24 mouse cellular contexts compared by ENCODE assay signal in genomic region chr1:131945674-131946440, GRCm38 (mm10). TPM values are rescaled to one million over a fixed set of nuclear protein-coding genes. Genes with fewer than 3 reads are reported as not detected.
DNase-seq lines count a peak whose midpoint lies in the region; ATAC-seq and TF ChIP-seq lines count a peak whose summit lies in the region.
"Had no signal": no experiment of that assay in that cellular context is flagged by ENCODE, and none has a peak within 500 bp of the region (broad histone marks: within the 10 kb centered on the region; RNA-seq: fewer than 3 reads in every experiment).

No protein-coding gene starts in this region.

- no peaks in the 10 kb centered on the region for H3K36me3 ChIP-seq in limb, embryonic 12.5 days
- no peaks in the 10 kb centered on the region for H3K36me3 ChIP-seq in limb, embryonic 10.5 days
- H3K36me3 ChIP-seq in ES-Bruce4 (ENCODE audit: control insufficient read depth, insufficient read depth, low read length, poor library complexity, severe bottlenecking), result no peaks in the 10 kb centered on the region
- H3K36me3 ChIP-seq: embryonic facial prominence, embryonic 13.5 days; midbrain, embryonic 12.5 days had no signal

- no peak overlapping the region for H3K4me2 ChIP-seq in limb, embryonic 12.5 days
- H3K4me2 ChIP-seq: embryonic facial prominence, embryonic 13.5 days; hindbrain, embryonic 14.5 days; midbrain, embryonic 12.5 days had no signal

- TF ChIP-seq CTCF in ES-Bruce4 (IDR thresholded peaks at IDR 0.05; ENCODE audit: low read depth, low read length), result no peak

- 0 out of 2 replicates have a peak overlapping the region, but pooled peaks have one; percentile 18 for H3K9ac ChIP-seq in limb, embryonic 12.5 days (replicated peaks)
- peak overlapping the region; percentile 46; the same call in 1 of the 2 replicates for H3K9ac ChIP-seq in ES-Bruce4 (ENCODE audit: low read depth, poor library complexity, severe bottlenecking)
- H3K9ac ChIP-seq: embryonic facial prominence, embryonic 13.5 days; hindbrain, embryonic 14.5 days; midbrain, embryonic 12.5 days had no signal

- DNase-seq in heart, adult 11 months, result peak; percentile 65
- DNase-seq in heart, postnatal 25 days (ENCODE audit: low spot score), result no peak
- DNase-seq in limb, embryonic 10.5 days (ENCODE audit: low spot score), result no peak
- DNase-seq in spleen, adult 18-20 months, result no peak
- no peak for DNase-seq in right cerebral cortex, postnatal 10 days (ENCODE audit: low spot score in 2 of 2)
- DNase-seq: adrenal gland, postnatal 10 days; cerebellum, adult 2 months; cerebellum, postnatal 25 days; gastrocnemius, adult 2 months; kidney, postnatal 4 days; lung, adult 2 months; thymus, postnatal 25 days had no signal

- H3K27ac ChIP-seq in limb, embryonic 12.5 days, result no peak overlapping the region
- H3K27ac ChIP-seq in limb, embryonic 10.5 days, result no peak overlapping the region
- peak overlapping the region; percentile 64 for H3K27ac ChIP-seq in ES-Bruce4 (ENCODE audit: insufficient read depth, low read length)
- H3K27ac ChIP-seq: embryonic facial prominence, embryonic 13.5 days; gastrocnemius, adult 2 months; hindbrain, embryonic 14.5 days; macrophage; midbrain, embryonic 12.5 days had no signal

- TF ChIP-seq EP300 in ES-Bruce4 (IDR thresholded peaks at IDR 0.05; ENCODE audit: insufficient read depth, low read depth, low read length), result no peak

- peaks cover 18% of the 10 kb centered on the region; the same call in 1 of the 2 replicates for H3K4me1 ChIP-seq in limb, embryonic 12.5 days (replicated peaks)
- H3K4me1 ChIP-seq in limb, embryonic 10.5 days, result peaks cover 17% of the 10 kb centered on the region
- H3K4me1 ChIP-seq in ES-Bruce4 (ENCODE audit: control insufficient read depth, insufficient read depth, low read length), result peaks cover 9% of the 10 kb centered on the region

- intact Hi-C loops in heart, postnatal 25 days (cut with DNase I), result no loop called here

- no peak for TF ChIP-seq POLR2A in ES-Bruce4 (IDR thresholded peaks at IDR 0.05; ENCODE audit: insufficient read depth, low read length)

- H3K27me3 ChIP-seq in limb, embryonic 12.5 days, result no peaks in the 10 kb centered on the region
- H3K27me3 ChIP-seq in limb, embryonic 10.5 days (ENCODE audit: low read depth, poor library complexity, severe bottlenecking), result no peaks in the 10 kb centered on the region
- no peaks in the 10 kb centered on the region for H3K27me3 ChIP-seq in ES-Bruce4 (ENCODE audit: control insufficient read depth, insufficient read depth, low read length, poor library complexity, severe bottlenecking)
- H3K27me3 ChIP-seq: embryonic facial prominence, embryonic 13.5 days; midbrain, embryonic 12.5 days had no signal

- H3K4me3 ChIP-seq in limb, embryonic 12.5 days (replicated peaks), result no peak overlapping the region
- H3K4me3 ChIP-seq in limb, embryonic 10.5 days, result no peak overlapping the region
- peak overlapping the region; percentile 31 for H3K4me3 ChIP-seq in ES-Bruce4 (ENCODE audit: low read depth, low read length)
- H3K4me3 ChIP-seq: embryonic facial prominence, embryonic 13.5 days; gastrocnemius, adult 2 months; midbrain, embryonic 12.5 days had no signal

- ATAC-seq in limb, embryonic 12.5 days (ENCODE audit: insufficient number of reproducible peaks, insufficient read depth, low FRiP score, low TSS enrichment, low read depth), result no peak
- 0 out of 2 replicates have a peak, but pooled peaks have one; percentile 15 for ATAC-seq in megakaryocyte-erythroid progenitor cell, adult 5-6 weeks (replicated peaks; ENCODE audit: low FRiP score, low TSS enrichment, poor library complexity, severe bottlenecking)
- ATAC-seq: CD4-positive, CD25-positive, alpha-beta regulatory T cell, adult 4 months; forebrain, embryonic 14.5 days; inflammation-experienced regulatory T-cells, adult 6 months had no signal

- no peaks in the 10 kb centered on the region for H3K9me3 ChIP-seq in limb, embryonic 12.5 days
- H3K9me3 ChIP-seq in limb, embryonic 10.5 days (replicated peaks), result no peaks in the 10 kb centered on the region
- no peaks in the 10 kb centered on the region for H3K9me3 ChIP-seq in ES-Bruce4 (replicated peaks; ENCODE audit: control insufficient read depth, insufficient read depth, low read length, poor library complexity, severe bottlenecking)
- H3K9me3 ChIP-seq: embryonic facial prominence, embryonic 13.5 days; midbrain, embryonic 12.5 days had no signal

- 55% methylated on average over 10 of the region's 10 CpGs for WGBS in limb, embryonic 12.5 days
- WGBS in limb, embryonic 10.5 days, result 50% methylated on average over 10 of the region's 10 CpGs

RNA-seq across cellular contexts. Expression of gene Slc45a3, which starts 16.9 kb away (rescaled TPM):
- 1 to 10 TPM; 3.8 to 5.2 TPM for total RNA-seq in heart, postnatal 25 days (2021)
- 2.2 and 3.0 TPM in 2 replicates for polyA plus RNA-seq in limb, embryonic 12.5 days (2016; fragmentation: Nextera tagmentation; extraction: Ambion mirVana)
- 1.7 and 2.0 TPM in 2 replicates for polyA plus RNA-seq in limb, embryonic 10.5 days (2016; fragmentation: Nextera tagmentation; extraction: Ambion mirVana)
- polyA plus RNA-seq in ES-Bruce4 (2011; ENCODE audit: insufficient read depth, insufficient read length, low read depth, missing spikeins), result 3.3 and 3.9 TPM in 2 replicates
- total RNA-seq in megakaryocyte-erythroid progenitor cell, adult 5-6 weeks (2014; fragmentation: Nextera tagmentation), result 19.5 and 39.2 TPM in 2 replicates
- total RNA-seq in megakaryocyte-erythroid progenitor cell, adult 5-6 weeks (2017), result 12.0 and 14.8 TPM in 2 replicates
- total RNA-seq: monocyte, adult 5-6 weeks; neutrophil, adult 5-6 weeks had no signal
- polyA plus RNA-seq: inflammation-experienced regulatory T-cells, adult 6 months had no signal

RNA-seq across cellular contexts. Expression of gene Nucks1, which starts 35.5 kb away (rescaled TPM):
- total RNA-seq in heart, postnatal 25 days (2021), result 10 to 100 TPM; 58.4 to 59.1 TPM
- 125 and 130 TPM in 2 replicates for polyA plus RNA-seq in limb, embryonic 12.5 days (2016; fragmentation: Nextera tagmentation; extraction: Ambion mirVana)
- polyA plus RNA-seq in limb, embryonic 10.5 days (2016; fragmentation: Nextera tagmentation; extraction: Ambion mirVana), result 97.8 and 110 TPM in 2 replicates
- 298 and 328 TPM in 2 replicates for polyA plus RNA-seq in ES-Bruce4 (2011; ENCODE audit: insufficient read depth, insufficient read length, low read depth, missing spikeins)
- total RNA-seq in megakaryocyte-erythroid progenitor cell, adult 5-6 weeks (2014; fragmentation: Nextera tagmentation), result 155 and 223 TPM in 2 replicates
- total RNA-seq in megakaryocyte-erythroid progenitor cell, adult 5-6 weeks (2017), result 308 and 361 TPM in 2 replicates
